Mouse (Mus musculus): Measurements from ENCODE around the gene Repin1. TPM values are rescaled to one million over a fixed set of nuclear protein-coding genes. Genes with fewer than 3 reads are reported as not detected.
A peak's percentile ranks its signal among the peaks of the same experiment; 100 is the strongest.

Repin1 gene
- polyA plus RNA-seq, 1 experiment from 2014 or later, result 29.5 TPM

- H3K27me3 ChIP-seq (replicated peaks; ENCODE audit: control insufficient read depth, insufficient read depth, low read length), result peaks cover 35% of the 10 kb centered on the region
- 0 out of 2 replicates have a peak, but pooled peaks cover 5% of the 10 kb centered on the region for H3K4me1 ChIP-seq (replicated peaks; ENCODE audit: control insufficient read depth, insufficient read depth, low read length)
- peak within 1 kb of the TSS; percentile 88 for H3K4me2 ChIP-seq (ENCODE audit: low read length)
- no peak within 1 kb of the TSS for H3K27ac ChIP-seq (ENCODE audit: low read depth)
- no peak for ATAC-seq (replicated peaks; ENCODE audit: low FRiP score, low TSS enrichment, low read depth)
- peak within 1 kb of the TSS; percentile 42 for H3K4me3 ChIP-seq (ENCODE audit: low read depth, low read length)
- no peak for DNase-seq (ENCODE audit: low spot score)
- WGBS, result 34% methylated on average over 8 of the region's 8 CpGs
- H3K9me3 ChIP-seq (ENCODE audit: control insufficient read depth, low read length), result no peaks in the 10 kb centered on the region
- H3K36me3 ChIP-seq (ENCODE audit: control insufficient read depth, insufficient read depth, low read length), result no peaks in the 10 kb centered on the region
- peak within 1 kb of the TSS; percentile 44 for H3K9ac ChIP-seq (ENCODE audit: low read length)
Observed at GRCm38 (mm10) chr6:48626464-48626863, 32.8 kb downstream of the Repin1 start, which contains the start of gene AI854703. AI854703 (plus strand) TSS chr6:48626764.

DNA sequence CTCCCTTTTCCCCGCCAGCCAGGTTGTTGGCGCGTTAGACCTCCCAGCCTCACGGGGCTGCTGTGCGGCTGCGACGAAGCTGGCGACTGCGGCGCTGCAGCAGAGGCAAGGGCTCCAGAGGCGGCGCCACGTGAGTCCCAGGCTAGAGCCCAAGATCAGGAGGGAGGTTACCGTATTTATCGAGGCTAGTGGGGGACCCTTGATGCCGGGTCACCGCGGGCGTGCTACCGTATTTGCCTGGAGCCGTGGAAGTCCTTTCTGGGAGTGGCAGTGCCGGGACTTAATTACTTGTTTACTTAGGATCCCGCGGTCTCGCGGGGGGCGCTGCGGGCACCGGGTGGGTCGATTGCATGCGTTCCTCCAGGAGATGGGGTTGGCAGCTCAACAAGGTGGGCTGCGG lies 33.3 kb downstream of the Repin1 start:
- no peaks in the 10 kb centered on the region for H3K36me3 ChIP-seq (ENCODE audit: control insufficient read depth, insufficient read depth, low read length)
- DNase-seq (ENCODE audit: low spot score), result peak; percentile 75
- 0 out of 2 replicates have a peak, but pooled peaks cover 5% of the 10 kb centered on the region for H3K4me1 ChIP-seq (replicated peaks; ENCODE audit: control insufficient read depth, insufficient read depth, low read length)
- ATAC-seq (replicated peaks; ENCODE audit: low FRiP score, low TSS enrichment, low read depth), result no peak
- under 1% methylated on average over 32 of the region's 32 CpGs for WGBS
- peak overlapping the region; percentile 44 for H3K9ac ChIP-seq (ENCODE audit: low read length)
- peak overlapping the region; percentile 88 for H3K4me2 ChIP-seq (ENCODE audit: low read length)
- peaks cover 35% of the 10 kb centered on the region for H3K27me3 ChIP-seq (replicated peaks; ENCODE audit: control insufficient read depth, insufficient read depth, low read length)
- H3K4me3 ChIP-seq (ENCODE audit: low read depth, low read length), result peak overlapping the region; percentile 42
- no peaks in the 10 kb centered on the region for H3K9me3 ChIP-seq (ENCODE audit: control insufficient read depth, low read length)
- no peak overlapping the region for H3K27ac ChIP-seq (ENCODE audit: low read depth)

DNA sequence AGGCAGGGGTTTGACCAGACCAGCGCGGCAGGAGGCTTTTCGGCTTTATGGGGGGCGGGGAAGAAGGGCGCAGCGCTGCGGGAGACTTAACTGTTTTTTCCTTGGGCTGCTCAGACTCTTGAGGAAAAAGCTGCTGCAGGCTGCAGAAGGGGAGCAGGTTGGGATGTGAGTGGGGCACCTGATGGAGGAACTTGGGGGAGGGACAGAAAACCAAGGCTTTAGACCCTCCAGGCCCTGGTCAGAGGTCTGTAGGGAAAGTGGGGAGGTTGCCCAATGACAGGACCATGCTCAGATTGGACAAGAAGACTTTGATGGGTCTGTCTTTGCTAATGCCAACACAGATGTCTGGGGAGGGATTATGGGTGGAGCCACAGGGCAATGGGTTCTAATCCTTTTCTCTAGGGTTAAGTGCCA lies 33.8 kb downstream of the Repin1 start:
- Histone ChIP-seq H3K9me3 (ENCODE audit: control insufficient read depth, low read length) (no peaks in the 10 kb centered on the region), H3K4me3 (ENCODE audit: low read depth, low read length) (peak overlapping the region; percentile 42), H3K36me3 (ENCODE audit: control insufficient read depth, insufficient read depth, low read length) (no peaks in the 10 kb centered on the region), H3K9ac (ENCODE audit: low read length) (no peak overlapping the region; the same call in 1 of the 2 replicates), H3K27me3 (replicated peaks; ENCODE audit: control insufficient read depth, insufficient read depth, low read length) (peaks cover 35% of the 10 kb centered on the region), H3K27ac (ENCODE audit: low read depth) (no peak overlapping the region), H3K4me2 (ENCODE audit: low read length) (peak overlapping the region; percentile 88), H3K4me1 (replicated peaks; ENCODE audit: control insufficient read depth, insufficient read depth, low read length) (0 out of 2 replicates have a peak, but pooled peaks cover 5% of the 10 kb centered on the region)
- ATAC-seq (replicated peaks; ENCODE audit: low FRiP score, low TSS enrichment, low read depth) (no peak), DNase-seq (ENCODE audit: low spot score) (peak; percentile 61)
- 4% methylated on average over 7 of the region's 7 CpGs for WGBS

DNA sequence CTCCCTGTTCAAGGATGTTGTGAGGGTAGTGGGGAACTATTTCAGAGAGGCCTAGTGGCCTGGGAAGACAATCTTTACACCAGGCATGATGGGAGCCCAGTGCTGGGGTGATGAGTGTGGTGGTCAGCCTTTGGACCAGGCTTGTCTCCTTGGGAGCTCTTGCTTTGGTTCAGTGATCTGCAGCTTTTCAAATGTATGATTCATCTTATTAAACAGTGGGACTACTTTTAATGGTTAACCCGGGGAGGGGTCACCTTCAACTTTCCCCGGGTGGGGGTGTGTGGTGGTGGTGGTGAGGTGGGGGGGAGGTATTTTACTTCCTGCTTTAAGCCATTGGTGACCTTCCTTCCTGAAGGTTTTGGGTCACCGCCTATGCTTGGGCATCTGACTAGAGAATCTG lies 34.7 kb downstream of the Repin1 start:
- Histone ChIP-seq H3K9me3 (ENCODE audit: control insufficient read depth, low read length) (no peaks in the 10 kb centered on the region), H3K4me3 (ENCODE audit: low read depth, low read length) (no peak overlapping the region), H3K27me3 (replicated peaks; ENCODE audit: control insufficient read depth, insufficient read depth, low read length) (peaks cover 35% of the 10 kb centered on the region), H3K4me2 (ENCODE audit: low read length) (no peak overlapping the region), H3K27ac (ENCODE audit: low read depth) (no peak overlapping the region), H3K9ac (ENCODE audit: low read length) (no peak overlapping the region), H3K36me3 (ENCODE audit: control insufficient read depth, insufficient read depth, low read length) (no peaks in the 10 kb centered on the region), H3K4me1 (replicated peaks; ENCODE audit: control insufficient read depth, insufficient read depth, low read length) (0 out of 2 replicates have a peak, but pooled peaks cover 5% of the 10 kb centered on the region)
- ATAC-seq (replicated peaks; ENCODE audit: low FRiP score, low TSS enrichment, low read depth) (no peak), DNase-seq (ENCODE audit: low spot score) (no peak)
- WGBS, result 92% methylated on average over 3 of the region's 3 CpGs

- Histone ChIP-seq H3K9ac (ENCODE audit: low read length) (peak overlapping the region; percentile 48), H3K36me3 (ENCODE audit: control insufficient read depth, insufficient read depth, low read length) (no peaks in the 10 kb centered on the region), H3K27ac (ENCODE audit: low read depth) (no peak overlapping the region), H3K27me3 (replicated peaks; ENCODE audit: control insufficient read depth, insufficient read depth, low read length) (peaks cover 35% of the 10 kb centered on the region), H3K4me2 (ENCODE audit: low read length) (peak overlapping the region; percentile 81), H3K4me1 (replicated peaks; ENCODE audit: control insufficient read depth, insufficient read depth, low read length) (0 out of 2 replicates have a peak, but pooled peaks cover 5% of the 10 kb centered on the region), H3K9me3 (ENCODE audit: control insufficient read depth, low read length) (no peaks in the 10 kb centered on the region), H3K4me3 (ENCODE audit: low read depth, low read length) (peak overlapping the region; percentile 40)
- WGBS, result 5% methylated on average over 54 of the region's 54 CpGs
- peak; percentile 65 for DNase-seq (ENCODE audit: low spot score)
- no peak for ATAC-seq (replicated peaks; ENCODE audit: low FRiP score, low TSS enrichment, low read depth)
Observed at GRCm38 (mm10) chr6:48628808-48629660, 35.4 kb downstream of the Repin1 start.

DNA sequence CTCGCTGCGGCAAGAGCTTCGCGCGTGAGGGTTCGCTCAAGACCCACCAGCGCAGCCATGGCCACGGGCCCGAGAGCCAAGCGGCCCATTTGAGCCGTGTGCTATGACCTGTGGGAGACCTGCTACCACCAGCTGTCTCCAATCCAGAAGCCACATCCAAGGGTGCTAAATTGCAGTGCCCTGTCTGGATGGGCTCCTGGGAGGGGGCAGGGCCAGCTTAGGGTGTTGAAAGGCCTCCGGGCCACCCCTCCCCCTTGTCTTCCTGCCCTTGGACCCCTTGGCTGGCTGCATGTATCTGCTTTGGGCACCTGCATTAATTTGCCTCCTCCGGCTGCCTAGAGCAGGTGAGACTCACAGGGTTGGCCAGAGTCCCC lies 36.0 kb downstream of the Repin1 start:
- H3K4me1 ChIP-seq (replicated peaks; ENCODE audit: control insufficient read depth, insufficient read depth, low read length), result 0 out of 2 replicates have a peak, but pooled peaks cover 5% of the 10 kb centered on the region
- peak overlapping the region; percentile 48 for H3K9ac ChIP-seq (ENCODE audit: low read length)
- 0 out of 2 replicates have a peak, but pooled peaks have one; percentile 33 for ATAC-seq (replicated peaks; ENCODE audit: low FRiP score, low TSS enrichment, low read depth)
- H3K36me3 ChIP-seq (ENCODE audit: control insufficient read depth, insufficient read depth, low read length), result no peaks in the 10 kb centered on the region
- H3K27ac ChIP-seq (ENCODE audit: low read depth), result no peak overlapping the region
- no peak for DNase-seq (ENCODE audit: low spot score)
- peaks cover 35% of the 10 kb centered on the region for H3K27me3 ChIP-seq (replicated peaks; ENCODE audit: control insufficient read depth, insufficient read depth, low read length)
- H3K4me2 ChIP-seq (ENCODE audit: low read length), result peak overlapping the region; percentile 81
- H3K9me3 ChIP-seq (ENCODE audit: control insufficient read depth, low read length), result no peaks in the 10 kb centered on the region
- WGBS, result 9% methylated on average over 13 of the region's 13 CpGs
- H3K4me3 ChIP-seq (ENCODE audit: low read depth, low read length), result peak overlapping the region; percentile 40

GRCm38 (mm10) chr6:48630831-48631230 lies 37.1 kb downstream of the Repin1 start:
- no peaks in the 10 kb centered on the region for H3K9me3 ChIP-seq (ENCODE audit: control insufficient read depth, low read length)
- 85% methylated on average over 8 of the region's 8 CpGs for whole genome bisulfite sequencing

GRCm38 (mm10) chr6:48635105-48635504 lies 41.4 kb downstream of the Repin1 start:
- H3K4me2 ChIP-seq (ENCODE audit: low read length), result no peak overlapping the region
- H3K9me3 ChIP-seq (ENCODE audit: control insufficient read depth, low read length), result no peaks in the 10 kb centered on the region
- WGBS, result 78% methylated on average over 2 of the region's 2 CpGs
- H3K36me3 ChIP-seq (ENCODE audit: control insufficient read depth, insufficient read depth, low read length), result no peaks in the 10 kb centered on the region
- ATAC-seq (replicated peaks; ENCODE audit: low FRiP score, low TSS enrichment, low read depth) (no peak), DNase-seq (ENCODE audit: low spot score) (no peak)
- H3K4me1 ChIP-seq (replicated peaks; ENCODE audit: control insufficient read depth, insufficient read depth, low read length), result no peaks in the 10 kb centered on the region
- H3K4me3 ChIP-seq (ENCODE audit: low read depth, low read length), result no peak overlapping the region
- H3K27ac ChIP-seq (ENCODE audit: low read depth), result no peak overlapping the region
- no peaks in the 10 kb centered on the region for H3K27me3 ChIP-seq (replicated peaks; ENCODE audit: control insufficient read depth, insufficient read depth, low read length)
- no peak overlapping the region for H3K9ac ChIP-seq (ENCODE audit: low read length)

More at GRCm38 (mm10) chr6:48630831-48631230, 37.1 kb downstream of the Repin1 start:
- DNase-seq (ENCODE audit: low spot score) (no peak), ATAC-seq (replicated peaks; ENCODE audit: low FRiP score, low TSS enrichment, low read depth) (no peak)
- Histone ChIP-seq H3K27ac (ENCODE audit: low read depth) (no peak overlapping the region), H3K9ac (ENCODE audit: low read length) (no peak overlapping the region), H3K36me3 (ENCODE audit: control insufficient read depth, insufficient read depth, low read length) (no peaks in the 10 kb centered on the region), H3K27me3 (replicated peaks; ENCODE audit: control insufficient read depth, insufficient read depth, low read length) (peaks cover 32% of the 10 kb centered on the region), H3K4me1 (replicated peaks; ENCODE audit: control insufficient read depth, insufficient read depth, low read length) (0 out of 2 replicates have a peak, but pooled peaks cover 5% of the 10 kb centered on the region), H3K4me2 (ENCODE audit: low read length) (no peak overlapping the region), H3K4me3 (ENCODE audit: low read depth, low read length) (no peak overlapping the region)
